Mouse (Mus musculus) megakaryocyte-erythroid progenitor cell, adult 5-6 weeks (primary cell): Measurements from ENCODE around the gene Gramd4. TPM values are rescaled to one million over a fixed set of nuclear protein-coding genes. Genes with fewer than 3 reads are reported as not detected.

ENCODE experiments used
- ATAC-seq: replicated peaks from 2 replicates; pipeline ENCODE4 v1.8.0; 2016; ENCODE audit warnings: mild to moderate bottlenecking, inconsistent platforms; ENCODE audit not compliant: severe bottlenecking, poor library complexity, low FRiP score, low TSS enrichment
- total RNA-seq, 2 experiments: library from RNA; stranded (forward) in 1 of 2; stranded (reverse) in 1 of 2; fragments of 200-1000, 215-1000 nt in 1 of 2; fragments of >200 nt in 1 of 2; fragmentation: Nextera tagmentation in 1 of 2; gene quantifications; 2 replicates each; pipeline ENCODE4 v1.2.3; 2014 to 2017

Gene Gramd4
- total RNA-seq, 2 experiments from 2014 or later = 41.8 to 52.4 TPM

- no peak for ATAC-seq
Measured at GRCm38 (mm10) chr15:86067581-86067910, 10.1 kb downstream of the Gramd4 start.

DNA sequence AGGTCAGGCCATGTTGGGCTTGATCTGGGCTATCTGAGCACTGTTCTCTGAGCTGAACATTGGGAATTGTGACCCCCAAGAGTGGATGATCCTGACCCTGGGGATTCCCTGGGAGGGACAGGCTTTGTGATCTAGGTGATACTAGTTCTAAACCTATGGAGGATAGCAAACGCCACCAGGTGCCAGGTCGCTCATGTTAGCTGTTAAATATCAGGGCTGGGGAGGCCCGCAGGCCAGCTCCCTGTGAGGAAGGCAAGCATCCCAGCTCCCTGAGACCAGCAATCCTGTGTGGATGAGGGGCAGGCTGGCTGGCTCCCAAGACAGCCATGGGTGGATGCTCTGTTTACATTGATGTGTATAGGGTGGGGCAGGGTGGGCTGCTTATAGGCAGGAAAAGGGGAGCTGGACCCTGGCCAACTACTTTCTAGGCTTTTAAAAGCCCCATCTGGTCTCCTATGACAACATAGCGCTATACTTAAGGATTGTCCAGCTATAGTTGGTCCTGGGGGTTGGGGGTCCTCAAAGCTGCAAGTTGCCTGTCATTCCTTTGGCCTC is 10.5 kb downstream of the Gramd4 start:
- ATAC-seq = no peak

DNA sequence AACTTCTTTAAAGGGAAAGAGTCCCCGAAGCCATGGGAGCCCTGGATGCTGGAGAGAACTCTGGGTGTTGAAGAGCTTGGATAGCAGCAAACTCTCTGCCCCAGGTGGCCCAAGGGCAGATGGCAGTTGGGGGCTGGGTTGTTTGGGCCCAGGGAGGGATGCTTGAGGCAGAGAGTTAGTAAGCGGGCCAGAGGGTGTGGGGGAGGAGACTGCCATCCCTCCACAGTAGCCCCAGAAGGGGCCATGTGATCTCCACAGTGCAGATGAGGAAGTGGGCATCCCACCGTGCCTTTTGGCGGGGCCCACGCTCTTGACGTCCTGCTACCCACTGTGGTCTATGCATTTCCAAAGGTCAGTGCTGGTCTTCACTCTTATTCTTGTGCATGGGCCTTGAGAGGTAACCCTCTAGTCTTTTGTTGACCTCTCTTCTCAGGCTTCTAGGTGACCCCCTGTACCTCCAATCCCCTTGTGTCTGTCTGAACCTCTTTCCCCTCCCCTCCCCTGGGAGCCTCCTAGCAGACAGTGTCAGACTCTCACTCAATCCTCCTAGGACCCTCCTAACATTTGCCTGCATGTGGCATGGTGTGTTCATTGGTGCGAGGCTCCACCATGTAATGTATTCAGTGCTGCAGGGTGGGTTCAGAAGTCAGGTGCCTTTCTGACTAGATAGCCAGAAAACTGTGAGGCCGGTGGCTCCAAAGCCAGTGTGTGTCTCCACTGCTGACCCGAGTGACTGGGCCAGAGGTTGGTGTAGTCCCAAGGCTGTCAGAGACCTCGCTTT is 11.7 kb downstream of the Gramd4 start:
- ATAC-seq = no peak

DNA sequence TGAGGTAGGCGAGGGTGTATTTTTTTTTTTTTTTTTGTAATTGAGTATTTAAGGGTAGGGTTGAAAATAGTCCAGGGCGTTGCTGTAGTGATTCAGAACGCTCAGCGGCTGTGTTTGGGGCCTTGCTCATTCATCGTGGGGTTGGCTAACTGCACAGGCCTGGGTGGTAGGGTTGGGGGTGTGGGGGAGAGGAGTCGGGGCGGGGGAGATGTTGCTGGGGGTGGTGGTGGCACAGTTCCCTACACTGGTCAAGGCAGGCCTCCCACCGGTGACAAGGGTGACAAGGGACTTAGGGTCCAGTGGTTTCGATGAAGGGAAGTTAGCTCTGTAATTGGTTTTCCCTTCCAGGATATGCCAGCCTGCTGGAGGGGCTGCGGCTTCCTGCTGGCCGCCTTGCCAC is 12.9 kb downstream of the Gramd4 start:
- no peak for ATAC-seq

- ATAC-seq = no peak
Measured at GRCm38 (mm10) chr15:86071166-86071565, 13.7 kb downstream of the Gramd4 start.

DNA sequence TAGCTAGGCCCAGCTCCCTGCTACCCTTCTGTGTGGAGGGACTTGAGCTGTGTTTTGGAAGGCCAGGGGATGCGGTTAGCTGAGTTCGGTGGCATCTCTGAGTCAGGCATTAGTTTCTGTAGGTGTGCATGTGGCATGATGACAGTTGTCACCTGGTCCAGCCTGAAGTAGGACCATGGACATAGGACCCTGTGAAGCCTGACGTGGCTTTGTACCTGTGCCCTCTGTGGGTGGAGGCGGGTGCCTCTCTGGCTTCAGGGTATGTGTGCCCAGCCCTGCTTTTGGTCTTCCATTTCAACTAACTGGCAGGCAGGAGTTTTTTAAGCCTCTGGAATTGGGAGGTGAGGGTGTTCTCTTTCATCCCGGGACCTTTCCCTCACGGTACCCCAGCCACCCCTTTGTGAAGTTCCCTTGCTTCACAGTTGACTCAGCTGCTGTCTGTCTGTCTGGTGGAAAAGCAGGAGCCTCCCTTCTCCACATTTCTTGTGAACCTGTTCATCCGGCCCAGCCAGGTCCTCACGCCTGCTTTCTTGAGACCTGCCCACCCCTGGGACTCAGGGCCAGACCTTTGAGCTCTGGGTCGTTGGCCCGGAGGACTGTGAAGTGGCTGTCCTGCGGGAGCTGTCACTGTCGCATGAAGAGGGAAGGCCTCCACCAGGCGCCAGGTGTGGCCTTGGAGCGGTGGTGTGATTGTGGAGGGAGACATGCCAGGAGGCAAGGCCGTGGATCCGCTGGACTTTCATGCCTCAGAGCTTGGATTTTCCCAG is 16.9 kb downstream of the Gramd4 start:
- ATAC-seq = no peak

DNA sequence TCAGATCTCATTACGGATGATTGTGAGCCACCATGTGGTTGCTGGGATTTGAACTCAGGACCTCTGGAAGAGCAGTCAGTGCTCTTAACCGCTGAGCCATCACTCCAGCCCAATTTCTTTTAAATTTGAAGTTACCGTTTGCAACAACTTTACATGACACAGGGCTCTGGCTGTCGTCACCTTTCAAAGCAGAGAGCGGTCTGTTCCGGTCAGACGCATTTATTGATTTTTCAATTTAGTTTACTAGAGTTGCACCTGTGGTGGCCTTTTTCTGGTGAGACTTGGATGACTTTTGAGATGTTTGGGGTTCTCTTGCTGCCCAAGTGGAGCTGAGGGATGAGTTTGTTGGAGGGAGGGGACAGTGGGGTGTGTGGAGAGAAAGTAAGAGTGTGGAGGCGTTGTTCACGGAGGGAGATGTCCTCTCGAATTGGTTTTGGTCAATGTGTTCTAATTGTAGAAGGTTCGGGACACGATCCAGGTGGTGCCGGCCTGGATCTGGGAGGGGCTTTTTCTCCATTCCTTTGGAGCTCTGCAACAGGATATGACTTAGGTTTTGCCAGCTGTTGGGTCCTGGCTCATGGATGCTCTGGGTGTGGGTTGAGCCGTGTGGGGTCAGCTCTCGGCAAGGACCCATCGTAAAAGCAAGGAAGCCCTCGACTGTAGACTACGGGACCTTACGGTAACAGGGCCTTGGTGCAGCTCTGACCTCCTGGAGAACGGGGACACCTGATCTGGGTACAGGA is 18.0 kb downstream of the Gramd4 start:
- ATAC-seq = no peak

DNA sequence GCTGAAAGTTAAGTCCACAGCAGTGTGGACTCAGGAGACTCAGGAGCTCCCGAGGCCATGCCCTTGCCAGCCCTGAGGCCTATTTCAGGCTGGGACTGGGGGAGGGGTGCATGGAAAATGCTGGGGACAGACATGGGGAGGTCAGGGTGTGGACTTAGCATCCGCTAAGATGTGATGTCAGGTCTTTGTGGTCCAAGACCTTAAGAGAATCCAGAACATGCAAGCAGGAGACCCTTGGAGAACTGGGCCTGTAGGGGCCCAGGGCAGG is 18.5 kb downstream of the Gramd4 start:
- ATAC-seq = no peak

GRCm38 (mm10) chr15:86076378-86076777 is 18.9 kb downstream of the Gramd4 start:
- ATAC-seq = no peak

DNA sequence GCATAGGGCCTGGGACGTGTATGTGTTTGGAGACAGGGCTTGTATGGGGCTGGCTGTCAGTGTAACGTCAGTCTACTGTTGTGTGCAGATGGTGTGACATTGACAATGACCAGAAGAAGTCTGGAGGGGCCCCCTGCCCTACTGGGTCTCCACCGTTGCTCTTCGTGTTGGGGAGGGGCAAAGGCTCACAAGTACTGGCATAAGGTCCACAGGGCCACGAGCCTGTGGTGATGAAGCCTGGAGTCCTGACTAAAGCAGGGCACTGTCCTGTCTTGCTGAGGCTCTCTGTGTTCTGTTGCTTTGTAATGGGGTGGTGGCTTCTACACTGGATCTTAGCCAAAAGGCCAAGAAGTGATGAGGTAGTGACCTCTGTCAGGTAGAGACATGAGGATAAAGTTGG is 20.4 kb downstream of the Gramd4 start:
- ATAC-seq = no peak

DNA sequence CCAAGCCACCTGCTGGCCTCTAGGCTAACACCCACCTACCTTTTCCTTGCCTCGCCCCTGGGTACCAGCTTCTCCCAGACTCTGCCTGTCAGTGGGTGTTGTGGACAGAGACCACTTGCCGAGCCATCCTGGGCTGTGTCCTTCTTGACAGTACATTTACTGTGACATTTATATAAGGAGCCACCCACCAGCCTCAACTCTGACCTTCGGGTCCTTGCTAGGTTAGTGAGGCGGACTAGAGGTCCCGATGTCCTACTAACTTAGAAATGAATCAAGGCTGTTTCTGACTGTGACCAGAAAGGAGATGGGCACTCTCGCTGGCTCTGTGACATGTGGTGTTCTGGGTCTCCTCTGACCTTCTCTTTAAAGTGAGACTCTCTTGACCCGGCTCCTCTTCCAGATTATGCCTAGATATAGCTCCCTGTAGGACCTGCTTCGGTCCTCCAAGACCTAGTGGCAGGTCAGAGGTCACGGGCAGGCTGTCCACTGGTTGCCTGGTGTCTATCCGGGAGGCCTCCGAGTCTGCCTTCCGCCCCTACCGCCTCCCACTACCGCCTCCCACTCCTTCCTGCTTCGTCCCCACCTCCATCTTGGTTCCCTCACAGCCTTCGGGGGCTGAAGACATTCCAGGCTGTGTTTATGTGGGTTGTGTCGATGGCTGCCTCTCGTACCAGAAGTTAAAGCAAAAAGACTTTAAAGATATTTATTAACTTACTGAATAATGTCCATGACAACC is 21.2 kb downstream of the Gramd4 start:
- ATAC-seq = no peak

GRCm38 (mm10) chr15:86079467-86079866 is 22.0 kb downstream of the Gramd4 start:
- ATAC-seq = no peak

DNA sequence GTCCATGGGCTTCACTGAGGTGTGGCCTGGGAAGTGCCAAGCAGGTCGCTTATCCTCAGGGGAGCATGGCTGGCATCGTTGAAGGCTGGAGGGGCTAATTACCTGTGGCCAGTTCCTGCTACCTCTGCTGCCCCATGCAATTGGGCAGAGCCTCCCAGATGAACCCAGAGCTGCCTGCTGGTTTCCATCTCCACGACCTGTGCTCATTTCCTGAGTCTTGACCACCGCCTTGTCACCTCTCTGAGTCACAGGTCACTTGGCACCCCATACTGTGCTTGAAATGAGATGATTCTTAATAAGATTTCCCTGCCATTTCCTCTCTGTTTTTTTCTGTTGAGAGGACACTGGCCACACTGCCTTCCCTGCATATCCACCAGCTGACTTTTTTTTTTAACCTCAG is 22.4 kb downstream of the Gramd4 start:
- no peak for ATAC-seq

GRCm38 (mm10) chr15:86080408-86080807 is 22.9 kb downstream of the Gramd4 start:
- ATAC-seq = no peak

DNA sequence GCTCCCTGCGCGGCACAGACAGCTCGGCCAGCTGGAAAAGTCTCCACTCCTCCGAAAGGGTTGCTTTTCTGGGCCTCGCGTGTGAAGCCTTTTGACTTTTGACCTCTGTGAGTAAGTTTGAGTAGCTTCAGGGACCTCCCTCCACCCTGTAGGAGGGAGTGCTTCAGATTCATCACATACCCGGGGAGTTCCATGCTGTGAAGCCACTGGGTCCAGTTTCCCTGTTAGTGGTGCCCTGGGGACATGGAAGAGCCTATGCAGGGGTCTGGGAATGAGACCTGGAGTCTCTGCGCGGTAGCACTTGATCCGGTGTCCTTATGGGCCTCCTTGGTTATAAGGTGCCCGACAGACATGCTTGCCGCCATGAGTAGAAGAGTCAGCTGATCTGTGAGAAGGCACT is 24.2 kb downstream of the Gramd4 start:
- ATAC-seq = no peak

DNA sequence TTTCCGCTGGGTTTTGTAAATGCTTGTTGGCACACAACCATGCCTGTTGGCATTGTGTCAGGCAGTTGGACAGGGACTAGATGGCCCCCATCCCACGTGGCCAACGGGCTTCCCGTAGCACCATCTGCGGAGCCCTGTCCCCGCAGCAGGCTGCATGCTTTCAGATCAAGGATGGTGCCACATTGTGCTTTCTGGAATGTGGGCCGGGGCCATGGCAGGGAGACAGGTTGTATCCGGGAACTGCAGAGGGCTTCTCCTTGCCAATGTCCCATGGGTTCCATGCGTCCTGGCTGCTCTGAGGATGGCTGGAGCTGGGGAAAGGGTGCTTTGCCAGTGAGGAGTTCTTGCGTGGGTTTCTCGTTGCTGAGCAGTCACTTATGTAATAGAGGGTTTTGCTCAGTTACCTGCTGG is 25.1 kb downstream of the Gramd4 start:
- ATAC-seq = no peak

DNA sequence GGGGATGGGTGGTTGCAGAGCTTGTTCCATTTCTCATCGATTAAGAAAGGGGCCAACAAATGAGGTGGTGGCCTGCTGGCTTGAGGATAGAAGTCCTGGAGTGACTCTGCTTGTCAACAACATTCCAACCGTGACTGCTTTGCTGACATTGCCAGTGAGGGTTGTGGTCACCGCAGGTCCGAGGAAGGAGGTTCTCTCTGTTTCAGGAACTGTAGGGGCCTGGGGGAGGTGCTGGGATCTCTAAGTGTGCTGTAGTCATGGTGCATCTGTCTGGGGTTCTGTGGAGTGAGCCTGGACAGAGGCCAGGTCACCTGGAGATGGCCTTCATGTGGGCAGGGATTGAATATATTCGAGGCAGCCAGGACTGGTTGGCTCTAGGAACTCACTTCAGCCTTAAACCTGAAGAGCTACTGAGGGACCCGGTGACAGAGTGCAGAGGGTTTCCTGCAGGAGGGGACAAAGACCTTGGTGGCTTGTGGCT is 25.8 kb downstream of the Gramd4 start:
- ATAC-seq = no peak

- ATAC-seq = 0 out of 2 replicates have a peak, but pooled peaks have one; percentile 34
Measured at GRCm38 (mm10) chr15:86085301-86086225, 28.1 kb downstream of the Gramd4 start.
